Mouse (Mus musculus) hindbrain, embryonic 10.5 days (tissue): ENCODE results near the gene Msto1. TPM values are rescaled to one million over a fixed set of nuclear protein-coding genes. Genes with fewer than 3 reads are reported as not detected.
"Not testable (repeated sequence)": the region's sequence is repeated elsewhere in the genome, so short reads cannot be mapped to it uniquely, and the experiment has no call there.

Experiments used
- DNase-seq: peaks from one replicate; pipeline ENCODE4 v3.0.0-alpha.2; 2017; ENCODE audit warnings: low spot score
- H3K27ac ChIP-seq: fragments of 300-500 bp; sonication (generic); 2 replicates; pipeline ENCODE4 v1.5.1; 2016; ENCODE audit warnings: mild to moderate bottlenecking, moderate library complexity
- H3K27me3 ChIP-seq: fragments of 300-500 bp; sonication (generic); 2 replicates; pipeline ENCODE4 v1.6.1; 2016; ENCODE audit warnings: mild to moderate bottlenecking; ENCODE audit not compliant: poor library complexity, insufficient read depth, severe bottlenecking
- H3K36me3 ChIP-seq: fragments of 300-500 bp; sonication (generic); 2 replicates; pipeline ENCODE4 v1.6.1; 2016; ENCODE audit warnings: mild to moderate bottlenecking, moderate library complexity
- H3K4me1 ChIP-seq: fragments of 300-500 bp; sonication (generic); replicated peaks from 2 replicates; pipeline ENCODE4 v1.6.1; 2016; ENCODE audit warnings: mild to moderate bottlenecking
- H3K4me3 ChIP-seq: fragments of 300-500 bp; sonication (generic); 2 replicates; pipeline ENCODE4 v1.5.1; 2016; ENCODE audit warnings: mild to moderate bottlenecking, moderate library complexity
- H3K9me3 ChIP-seq: fragments of 300-500 bp; sonication (generic); 2 replicates; pipeline ENCODE4 v1.6.1; 2016; ENCODE audit warnings: mild to moderate bottlenecking, moderate library complexity
- WGBS: fragments of 180-500 bp; shearing (Covaris S2); methylation state at CpG from one replicate; pipeline ENCODE4 v1.1.7; 2016; 5-methylcytosine and 5-hydroxymethylcytosine counted together
- polyA plus RNA-seq: library from polyadenylated mRNA; unstranded; fragments of >200 nt; fragmentation: Nextera tagmentation; extraction: Ambion mirVana; gene quantifications from 2 replicates; pipeline ENCODE4 v1.2.1, GENCODE M21; 2016

Msto1 gene
- polyA plus RNA-seq, 1 experiment from 2014 or later = 58.6 TPM

DNA sequence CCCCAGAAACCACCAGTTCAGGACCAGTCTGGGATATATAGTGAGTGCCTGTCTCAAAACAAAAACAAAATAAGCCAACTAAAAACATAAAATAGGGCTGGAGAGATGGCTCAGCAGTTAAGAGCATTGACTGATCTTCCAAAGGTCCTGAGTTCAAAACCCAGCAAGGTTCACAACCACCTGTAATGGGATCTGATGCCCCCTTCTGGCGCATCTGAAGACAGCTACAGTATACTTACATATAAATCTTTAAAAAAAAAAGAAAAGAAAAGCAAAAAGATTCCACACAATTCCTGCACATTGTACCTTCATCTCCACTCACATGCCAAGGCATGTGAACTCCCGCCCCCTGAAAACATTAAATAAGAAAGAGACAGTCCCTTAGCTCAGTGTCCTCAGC is 11.9 kb upstream of the Msto1 start:
- DNase-seq = no peak
- Histone ChIP-seq H3K27me3 (no peaks in the 10 kb centered on the region), H3K36me3 (peaks cover 100% of the 10 kb centered on the region), H3K4me1 (no peaks in the 10 kb centered on the region), H3K27ac (no peak overlapping the region), H3K4me3 (no peak overlapping the region), H3K9me3 (peaks cover 6% of the 10 kb centered on the region; the same call in 1 of the 2 replicates)
- 91% methylated on average over 2 of the region's 2 CpGs for WGBS

DNA sequence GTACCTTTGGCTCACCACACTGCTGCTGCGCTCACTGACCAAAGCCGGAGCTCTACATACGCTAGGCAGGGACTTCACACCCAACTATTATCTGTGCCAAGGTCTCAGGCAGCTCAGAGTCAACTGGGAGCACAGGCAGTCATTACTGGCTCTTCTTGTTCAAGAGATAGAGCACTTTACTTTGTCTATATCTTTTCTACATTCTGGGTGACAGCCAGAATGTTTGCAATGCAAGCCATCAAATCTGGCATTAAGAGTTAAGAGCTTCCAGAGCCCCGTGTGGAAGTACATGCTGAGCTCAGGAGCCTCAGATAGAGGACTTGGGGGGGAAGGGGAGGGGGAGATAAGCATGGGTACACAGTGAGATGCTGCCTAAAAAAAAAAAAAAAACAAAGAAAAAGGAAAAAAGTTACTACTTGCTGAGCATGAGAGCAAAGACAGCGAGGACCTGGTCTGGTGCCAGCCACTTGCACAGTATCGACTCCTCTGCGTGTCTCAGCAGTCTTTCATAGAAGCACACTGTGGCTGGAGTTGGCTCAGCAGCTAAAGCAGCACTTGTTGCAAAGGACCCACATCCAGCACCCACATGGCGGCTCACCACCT is 10.3 kb upstream of the Msto1 start:
- no peaks in the 10 kb centered on the region for H3K4me1 ChIP-seq
- DNase-seq = no peak
- 95% methylated on average over 8 of the region's 8 CpGs for WGBS
- peaks cover 94% of the 10 kb centered on the region for H3K36me3 ChIP-seq
- H3K27me3 ChIP-seq = no peaks in the 10 kb centered on the region
- H3K4me3 ChIP-seq = no peak overlapping the region
- H3K27ac ChIP-seq = no peak overlapping the region
- H3K9me3 ChIP-seq = peaks cover 6% of the 10 kb centered on the region; the same call in 1 of the 2 replicates

DNA sequence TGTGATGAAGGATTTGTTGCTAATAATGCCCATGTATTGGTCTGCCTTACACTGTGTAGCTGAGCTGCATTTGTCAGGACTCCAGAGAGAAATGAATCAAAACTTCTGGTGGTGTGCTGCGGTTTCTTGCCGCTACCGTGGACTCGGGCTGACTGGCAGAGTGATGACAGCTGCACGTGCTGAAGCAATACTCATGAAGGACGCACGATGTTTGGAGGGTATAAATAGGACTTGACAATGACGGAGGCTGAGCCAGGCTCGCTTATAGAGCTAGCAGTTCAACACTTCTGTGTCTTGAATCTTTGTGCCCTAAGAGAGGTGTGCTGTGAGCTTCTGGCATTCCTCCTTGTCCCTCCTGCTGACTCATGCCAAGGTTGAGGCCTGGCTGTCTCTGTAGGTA is 7.6 kb upstream of the Msto1 start:
- Histone ChIP-seq H3K4me3 (no peak overlapping the region), H3K36me3 (peaks cover 67% of the 10 kb centered on the region), H3K27ac (no peak overlapping the region), H3K9me3 (peaks cover 6% of the 10 kb centered on the region; the same call in 1 of the 2 replicates), H3K4me1 (no peaks in the 10 kb centered on the region), H3K27me3 (no peaks in the 10 kb centered on the region)
- no peak for DNase-seq
- WGBS = 96% methylated on average over 9 of the region's 9 CpGs

DNA sequence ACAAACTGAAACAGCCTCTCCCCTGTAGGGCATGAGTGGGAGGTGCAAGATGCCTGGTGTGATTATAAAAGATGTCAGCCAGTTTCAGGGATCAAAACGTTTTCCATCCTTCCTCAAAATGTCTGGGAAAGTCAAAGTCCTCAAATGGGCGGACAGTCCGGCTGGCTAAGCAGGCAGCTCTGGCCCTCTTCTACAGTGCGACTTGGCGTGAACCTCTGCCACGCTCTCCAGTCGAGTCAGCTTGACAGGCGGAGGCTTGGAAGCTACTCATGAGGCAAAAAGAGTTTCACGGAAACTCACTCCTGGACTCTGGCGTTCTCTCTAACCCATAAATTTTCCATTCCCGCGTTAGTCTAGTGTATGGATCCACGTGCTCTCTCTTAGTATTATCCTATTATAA is 5.2 kb upstream of the Msto1 start:
- H3K27ac ChIP-seq = no peak overlapping the region
- H3K4me3 ChIP-seq = no peak overlapping the region
- DNase-seq = no peak
- peaks cover 7% of the 10 kb centered on the region for H3K4me1 ChIP-seq
- H3K36me3 ChIP-seq = peaks cover 43% of the 10 kb centered on the region
- no peaks in the 10 kb centered on the region for H3K27me3 ChIP-seq
- H3K9me3 ChIP-seq = peaks cover 6% of the 10 kb centered on the region; the same call in 1 of the 2 replicates
- 87% methylated on average over 13 of the region's 13 CpGs for WGBS

DNA sequence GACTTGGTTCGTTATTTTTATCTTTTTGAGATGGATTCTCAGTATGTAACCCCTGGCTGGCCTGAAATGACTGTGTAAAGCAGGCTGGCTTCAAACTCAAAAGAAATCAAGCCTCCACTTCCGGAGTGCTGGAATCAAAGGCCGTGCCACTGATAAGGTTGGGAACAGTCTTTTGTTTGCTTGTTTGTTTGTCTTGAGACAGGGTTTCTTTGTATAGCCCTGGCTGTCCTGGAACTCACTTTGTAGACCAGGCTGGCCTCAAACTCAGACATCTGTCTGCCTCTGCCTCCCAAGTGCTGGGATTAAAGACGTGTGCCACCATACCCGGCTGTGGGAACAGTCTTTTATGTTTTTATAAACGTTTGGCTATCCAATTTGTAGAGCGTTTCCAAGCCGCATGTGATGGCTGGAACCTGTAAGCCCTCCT is 598 bp upstream of the Msto1 start:
- DNase-seq = no peak
- H3K27ac ChIP-seq = peak overlapping the region; percentile 93
- H3K4me1 ChIP-seq = peaks cover 24% of the 10 kb centered on the region
- H3K4me3 ChIP-seq = peak overlapping the region; percentile 83
- no peaks in the 10 kb centered on the region for H3K9me3 ChIP-seq
- no peaks in the 10 kb centered on the region for H3K27me3 ChIP-seq
- 34% methylated on average over 8 of the region's 8 CpGs for WGBS
- H3K36me3 ChIP-seq = peaks cover 35% of the 10 kb centered on the region

DNA sequence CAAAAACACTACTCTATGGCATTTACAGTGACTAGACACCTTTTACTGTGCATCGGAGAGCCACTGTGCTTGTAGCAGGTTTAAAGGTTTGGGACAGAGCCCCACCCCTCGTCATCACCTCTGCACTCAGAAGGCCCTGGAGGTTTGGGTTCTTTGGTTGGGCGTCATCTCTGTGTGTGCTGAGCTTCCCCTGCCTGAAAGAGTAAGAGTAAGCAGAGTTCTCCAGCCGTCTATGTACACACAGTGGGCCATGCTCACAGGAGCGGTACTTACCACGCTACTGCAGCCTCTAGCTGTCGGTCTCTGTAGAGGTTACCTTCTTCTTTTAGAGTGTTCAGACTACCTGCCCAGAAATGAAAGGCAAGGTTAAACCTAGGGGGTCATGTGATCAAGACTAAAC is 1.2 kb downstream of the Msto1 start:
- DNase-seq = no peak

DNA sequence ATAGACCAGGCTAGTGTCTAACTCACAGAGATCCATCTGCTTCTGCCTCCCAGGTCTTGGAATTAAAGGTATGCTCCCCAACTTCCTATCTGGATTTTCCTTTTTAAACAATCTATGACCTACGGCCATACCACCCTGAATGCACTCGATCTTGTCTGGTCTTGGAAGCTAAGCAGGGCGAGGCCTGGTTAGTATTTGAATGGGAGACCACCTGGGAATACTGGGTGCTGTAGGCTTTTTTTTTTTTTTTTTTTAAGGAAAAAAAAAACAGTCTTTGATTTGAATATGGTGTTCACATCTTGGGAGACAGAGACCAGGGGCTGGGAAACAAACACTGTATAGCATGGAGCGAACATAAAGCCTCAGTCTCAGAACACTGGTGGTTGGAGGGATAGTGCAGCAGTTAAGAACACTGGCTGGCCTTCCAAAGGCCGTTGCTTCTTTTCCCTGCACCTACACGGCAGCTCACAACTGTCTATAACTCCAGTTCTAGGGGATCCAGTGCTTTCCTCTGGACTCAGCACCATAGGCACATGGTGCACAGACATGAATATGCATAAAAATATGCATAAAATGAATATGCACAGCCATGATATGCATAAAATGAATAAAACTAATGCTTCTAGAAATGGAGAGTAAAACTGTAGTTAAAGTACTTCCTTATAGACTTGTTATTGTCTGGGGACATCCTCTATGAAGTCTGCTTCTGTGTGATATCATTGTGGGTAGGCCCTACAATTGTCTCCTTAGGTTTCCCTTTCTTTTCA is 7.2 kb downstream of the Msto1 start:
- no peak for DNase-seq
- Histone ChIP-seq H3K4me1 (no peaks in the 10 kb centered on the region), H3K9me3 (no peaks in the 10 kb centered on the region), H3K27ac (no peak overlapping the region), H3K27me3 (no peaks in the 10 kb centered on the region), H3K36me3 (peaks cover 100% of the 10 kb centered on the region), H3K4me3 (no peak overlapping the region)
- WGBS = 90% methylated on average over 6 of the region's 6 CpGs

More for the DNA sequence above, 1.2 kb downstream of the Msto1 start:
- Histone ChIP-seq H3K4me1 (peaks cover 24% of the 10 kb centered on the region), H3K9me3 (no peaks in the 10 kb centered on the region), H3K27me3 (no peaks in the 10 kb centered on the region), H3K36me3 (peaks cover 53% of the 10 kb centered on the region), H3K4me3 (peak overlapping the region; percentile 83; the same call in 1 of the 2 replicates), H3K27ac (no peak overlapping the region)
- WGBS = 91% methylated on average over 7 of the region's 7 CpGs

DNA sequence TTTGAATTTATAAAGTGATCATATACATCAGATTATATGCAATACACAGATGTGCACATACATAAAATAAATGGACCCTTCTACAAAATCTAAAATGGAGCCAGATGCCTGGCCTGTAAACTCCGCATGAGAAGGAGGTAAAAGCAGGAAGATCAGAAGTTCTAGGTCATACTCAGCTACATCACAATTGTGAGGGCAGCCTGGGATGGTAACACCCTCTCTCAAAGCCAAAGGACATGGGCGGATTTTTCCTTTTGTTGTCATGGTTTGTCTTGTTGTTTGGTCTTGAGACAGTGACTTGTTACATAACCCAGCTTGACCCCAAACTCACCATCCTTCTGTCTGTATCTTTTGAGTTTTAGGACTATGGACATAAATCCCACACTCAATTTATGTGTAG is 8.1 kb downstream of the Msto1 start:
- Histone ChIP-seq H3K36me3 (peaks cover 100% of the 10 kb centered on the region), H3K4me1 (no peaks in the 10 kb centered on the region)
- 89% methylated on average over 2 of the region's 2 CpGs for WGBS

DNA sequence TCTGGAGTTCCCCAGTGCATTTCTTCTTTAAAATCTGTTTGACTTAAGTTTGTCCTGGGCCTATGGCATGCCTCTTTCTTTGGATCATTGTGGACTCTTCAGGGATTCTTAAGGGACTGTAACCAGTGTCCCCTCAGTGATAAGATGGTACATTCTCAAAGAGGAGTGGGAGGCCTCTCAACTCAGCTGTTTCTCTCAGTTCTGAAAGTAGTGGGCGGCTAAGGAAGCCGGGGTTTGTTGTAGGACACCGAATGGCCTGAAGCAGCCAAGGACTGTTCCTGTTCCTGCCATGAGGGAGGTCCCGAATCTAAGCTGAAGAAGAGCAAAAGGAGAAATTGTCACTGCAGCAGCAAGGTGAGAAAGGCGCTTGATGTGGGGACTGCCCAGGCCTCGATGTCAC is 8.6 kb downstream of the Msto1 start:
- Histone ChIP-seq H3K9me3 (no peaks in the 10 kb centered on the region), H3K27ac (no peak overlapping the region), H3K27me3 (no peaks in the 10 kb centered on the region), H3K4me1 (no peaks in the 10 kb centered on the region), H3K4me3 (no peak overlapping the region), H3K36me3 (peaks cover 100% of the 10 kb centered on the region)
- no peak for DNase-seq
- 86% methylated on average over 6 of the region's 6 CpGs for WGBS

More for the DNA sequence above, 8.1 kb downstream of the Msto1 start:
- Histone ChIP-seq H3K9me3 (no peaks in the 10 kb centered on the region), H3K27ac (no peak overlapping the region), H3K4me3 (no peak overlapping the region), H3K27me3 (no peaks in the 10 kb centered on the region)
- DNase-seq = no peak

DNA sequence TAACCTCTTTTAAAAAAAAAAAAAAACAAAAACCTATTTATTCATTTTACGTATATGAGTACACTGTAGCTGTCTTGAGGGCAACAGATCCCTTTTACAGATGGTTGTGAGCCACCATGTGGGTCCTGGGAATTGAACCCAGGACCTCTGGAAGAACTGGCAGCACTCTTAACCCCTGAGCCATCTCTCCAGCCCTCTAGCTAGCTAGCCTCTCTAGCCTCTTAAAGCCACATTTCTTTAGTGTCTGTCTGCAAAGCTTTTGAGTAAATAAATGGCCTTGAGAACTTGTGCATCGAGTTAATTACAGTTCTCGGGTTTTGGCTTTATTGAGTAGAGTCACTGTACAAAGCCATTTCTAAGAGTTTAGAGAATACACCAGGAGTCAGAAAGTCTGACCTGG is 9.0 kb downstream of the Msto1 start:
- Histone ChIP-seq H3K9me3 (no peaks in the 10 kb centered on the region), H3K4me1 (no peaks in the 10 kb centered on the region), H3K36me3 (peaks cover 98% of the 10 kb centered on the region), H3K4me3 (no peak overlapping the region), H3K27me3 (no peaks in the 10 kb centered on the region), H3K27ac (no peak overlapping the region)
- DNase-seq = no peak
- 94% methylated on average over 3 of the region's 3 CpGs for WGBS

DNA sequence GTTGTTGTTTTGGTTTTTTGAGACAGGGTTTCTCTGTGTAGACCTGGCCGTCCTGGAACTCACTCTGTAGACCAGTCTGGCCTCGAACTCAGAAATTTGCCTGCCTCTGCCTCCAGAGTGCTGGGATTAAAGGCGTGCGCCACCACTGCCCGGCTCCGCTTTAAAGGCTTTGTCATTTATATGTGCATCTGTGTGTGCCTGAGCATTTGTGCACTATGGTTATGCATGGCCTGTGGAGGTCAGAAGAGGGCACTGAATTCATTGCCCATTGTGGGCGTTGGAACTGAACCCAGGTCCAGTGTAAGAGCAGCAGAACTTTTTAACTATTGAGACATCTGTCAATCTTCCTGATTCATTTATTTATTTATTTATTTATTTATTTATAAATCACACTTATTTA is 20.8 kb downstream of the Msto1 start:
- not testable (repeated sequence) for DNase-seq, H3K4me1 ChIP-seq, H3K27ac ChIP-seq, H3K4me3 ChIP-seq, H3K9me3 ChIP-seq, H3K27me3 ChIP-seq
- H3K36me3 ChIP-seq = peaks cover 54% of the 10 kb centered on the region
- WGBS = 95% methylated on average over 7 of the region's 7 CpGs

DNA sequence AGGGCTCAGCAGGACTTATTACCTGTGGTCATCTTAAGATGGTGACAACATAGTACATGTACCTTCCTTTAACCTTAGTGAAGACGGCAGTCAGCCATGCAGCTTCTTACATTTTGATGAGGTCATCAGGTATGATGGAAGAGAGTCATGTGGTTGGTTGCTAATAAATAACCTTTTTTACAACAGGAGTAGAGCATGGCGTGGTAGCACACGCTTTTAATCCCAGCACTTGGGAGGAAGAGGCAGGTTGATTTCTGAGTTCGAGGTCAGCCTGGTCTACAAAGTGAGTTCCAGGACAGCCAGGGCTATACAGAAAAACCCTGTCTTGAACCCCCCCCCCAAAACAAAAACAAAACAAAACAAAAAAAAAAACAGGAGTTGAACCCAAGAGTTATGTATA is 31.3 kb downstream of the Msto1 start:
- 93% methylated on average over 4 of the region's 4 CpGs for WGBS
- not testable (repeated sequence) for H3K27ac ChIP-seq, DNase-seq, H3K4me1 ChIP-seq, H3K4me3 ChIP-seq, H3K9me3 ChIP-seq, H3K27me3 ChIP-seq
- H3K36me3 ChIP-seq = peaks cover 38% of the 10 kb centered on the region

DNA sequence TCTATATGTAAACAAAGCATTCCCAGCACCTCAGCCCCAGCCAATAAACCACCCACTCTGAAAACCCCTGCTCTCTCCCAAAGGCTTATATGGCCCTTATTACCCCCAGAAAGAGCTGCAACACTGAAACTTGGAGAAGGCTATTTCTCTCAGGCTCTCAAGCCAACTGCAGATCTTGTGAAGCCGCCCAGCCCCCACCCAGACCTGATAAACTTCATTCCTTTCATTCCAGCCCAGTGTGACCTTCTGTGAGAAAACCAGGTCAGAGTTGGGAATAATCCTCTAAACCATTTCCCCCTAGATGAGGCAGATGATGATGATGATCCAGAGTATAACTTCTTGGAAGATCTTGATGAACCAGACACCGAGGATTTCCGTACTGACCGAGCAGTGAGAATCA is 45.4 kb downstream of the Msto1 start:
- not testable (repeated sequence) for H3K27me3 ChIP-seq, H3K9me3 ChIP-seq, H3K4me1 ChIP-seq, DNase-seq, H3K27ac ChIP-seq, H3K4me3 ChIP-seq
- WGBS = 93% methylated on average over 3 of the region's 4 CpGs
- peaks cover 32% of the 10 kb centered on the region for H3K36me3 ChIP-seq
